Mouse (Mus musculus): ENCODE results near the gene Lemd1. TPM values are rescaled to one million over a fixed set of nuclear protein-coding genes. Genes with fewer than 3 reads are reported as not detected.

The Lemd1 gene
- total and polyA plus RNA-seq, 3 experiments: not detected

DNA sequence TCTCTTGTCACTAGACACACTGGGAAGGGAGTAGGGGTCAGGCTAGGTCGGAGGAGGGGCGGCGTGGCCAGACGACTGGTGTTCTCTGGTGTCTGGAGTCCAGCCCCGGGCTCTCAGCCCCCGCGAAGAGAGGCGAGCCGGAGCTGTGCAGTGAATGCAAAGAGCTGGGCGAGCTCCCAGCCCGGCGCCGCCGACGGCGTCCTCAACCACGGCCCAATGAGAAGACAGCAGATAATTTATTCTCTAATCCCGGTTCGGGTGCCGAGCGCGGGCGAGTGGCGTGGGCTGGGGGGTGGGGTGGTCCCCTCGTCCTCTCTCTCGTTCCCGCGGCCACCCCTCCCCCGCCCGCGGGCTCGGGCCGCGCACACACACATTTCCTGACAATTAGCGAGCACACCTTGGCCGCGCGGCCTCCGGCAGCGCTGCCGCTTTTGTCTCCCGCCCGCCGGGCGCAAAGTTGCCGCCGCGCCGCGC lies 1.2 kb upstream of the Lemd1 start:
- Histone ChIP-seq H3K4me3 (peak overlapping the region; percentile 33), H3K36me3 (ENCODE audit: control insufficient read depth, insufficient read depth, low read length) (no peaks in the 10 kb centered on the region), H3K27me3 (ENCODE audit: control insufficient read depth, insufficient read depth, low read length) (peaks cover 25% of the 10 kb centered on the region), H3K4me1 (ENCODE audit: control insufficient read depth, insufficient read depth, low read length) (no peaks in the 10 kb centered on the region), H3K9ac (ENCODE audit: low read depth, low read length) (no peak overlapping the region), H3K79me2 (replicated peaks; ENCODE audit: control insufficient read depth, insufficient read depth, low read length) (no peaks in the 10 kb centered on the region), H3K27ac (no peak overlapping the region)
- TF ChIP-seq POLR2A (IDR thresholded peaks at IDR 0.05; ENCODE audit: insufficient read depth, low read depth, low read length): no peak
- 1% methylated on average over 40 of the region's 50 CpGs for WGBS
- DNase-seq: no peak
- intact Hi-C loops (cut with DNase I): no loop called here

DNA sequence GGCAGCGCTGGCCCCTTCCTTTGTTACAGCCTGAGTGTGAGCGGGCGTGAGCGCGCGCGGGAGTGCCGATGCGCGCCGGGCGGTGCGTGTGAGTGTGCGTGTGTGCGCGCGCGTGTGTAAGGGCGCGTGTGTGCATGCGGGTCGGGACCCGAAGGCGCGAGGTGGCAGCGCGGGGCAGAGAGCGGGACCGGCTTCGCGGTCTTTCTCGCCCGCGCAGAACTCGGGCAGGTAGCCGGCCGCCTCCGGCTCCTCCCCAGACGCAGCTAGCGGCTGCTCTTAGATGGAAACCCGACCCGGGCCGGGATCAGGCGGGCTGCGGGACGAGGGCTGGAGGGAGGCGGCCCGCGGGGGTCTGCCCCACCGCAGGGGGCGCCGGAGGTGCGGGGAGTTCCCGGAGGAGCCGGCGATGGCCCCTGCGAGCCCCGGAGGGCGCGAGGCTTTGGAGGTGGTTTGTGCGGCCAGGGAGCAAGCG lies 574 bp upstream of the Lemd1 start:
- H3K79me2 ChIP-seq (replicated peaks; ENCODE audit: control insufficient read depth, insufficient read depth, low read length): no peaks in the 10 kb centered on the region
- peak overlapping the region; percentile 41 for H3K4me3 ChIP-seq
- no peaks in the 10 kb centered on the region for H3K4me1 ChIP-seq (ENCODE audit: control insufficient read depth, insufficient read depth, low read length)
- no peaks in the 10 kb centered on the region for H3K36me3 ChIP-seq (ENCODE audit: control insufficient read depth, insufficient read depth, low read length)
- peaks cover 25% of the 10 kb centered on the region for H3K27me3 ChIP-seq (ENCODE audit: control insufficient read depth, insufficient read depth, low read length)
- WGBS: under 1% methylated on average over 60 of the region's 62 CpGs
- no peak overlapping the region for H3K9ac ChIP-seq (ENCODE audit: low read depth, low read length)
- H3K27ac ChIP-seq: no peak overlapping the region
- intact Hi-C loops (cut with DNase I): no loop called here
- TF ChIP-seq CTCF (IDR thresholded peaks at IDR 0.05) (no peak), POLR2A (IDR thresholded peaks at IDR 0.05; ENCODE audit: insufficient read depth, low read depth, low read length) (no peak), EP300 (IDR thresholded peaks at IDR 0.05; ENCODE audit: insufficient read depth, low read depth, low read length) (no peak)
- no peak for DNase-seq

DNA sequence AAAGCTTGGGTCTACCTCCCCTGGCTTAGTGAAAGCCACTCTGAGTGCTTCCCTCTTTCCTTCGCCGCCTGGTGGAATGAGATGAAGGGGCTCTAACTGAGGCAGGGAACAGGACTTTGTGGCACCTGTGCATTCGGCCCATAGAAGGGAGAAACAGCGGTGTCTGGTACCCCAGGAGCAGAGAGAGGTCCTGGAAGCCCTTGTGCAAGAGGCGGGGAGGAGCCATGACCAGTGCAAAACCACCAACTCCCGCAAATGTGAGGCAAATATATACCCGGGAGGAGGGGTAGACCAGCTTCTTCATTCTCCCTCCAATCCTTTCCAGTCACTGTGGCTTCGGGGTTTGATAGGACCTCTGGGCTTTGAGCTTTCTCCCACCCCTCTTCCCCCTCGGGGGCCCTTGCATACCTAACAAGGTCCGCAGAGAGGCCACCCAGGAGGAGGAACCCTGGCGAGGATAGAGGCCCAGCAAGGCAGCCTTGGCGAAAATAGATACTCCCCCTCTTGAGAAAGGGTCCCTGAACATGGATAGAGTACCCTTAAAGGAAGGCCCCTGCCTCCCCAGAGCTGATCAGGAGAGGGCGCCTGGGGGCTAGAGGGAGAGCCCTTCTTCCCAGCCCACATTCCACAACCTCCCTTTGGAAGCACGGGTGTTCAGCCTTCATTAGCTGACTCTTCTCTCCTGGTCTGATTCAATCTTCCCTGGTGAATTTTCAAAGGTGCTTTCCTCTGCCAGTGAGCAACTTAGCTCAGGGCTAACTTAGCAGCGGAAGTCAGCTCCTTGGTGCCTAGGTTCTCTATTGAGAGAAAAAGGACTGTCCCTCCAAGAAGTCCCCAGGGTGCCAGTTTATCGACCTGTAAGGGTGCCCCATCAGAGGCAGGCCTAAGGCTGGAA lies 802 bp downstream of the Lemd1 start:
- H3K4me3 ChIP-seq: no peak overlapping the region
- 19% methylated on average over 16 of the region's 16 CpGs for WGBS

GRCm38 (mm10) chr1:132193806-132194205 lies 2.6 kb downstream of the Lemd1 start:
- intact Hi-C loops (cut with DNase I): no loop called here

More for the DNA sequence above, 802 bp downstream of the Lemd1 start:
- no peaks in the 10 kb centered on the region for H3K4me1 ChIP-seq (ENCODE audit: control insufficient read depth, insufficient read depth, low read length)
- intact Hi-C loops (cut with DNase I): no loop called here
- no peak overlapping the region for H3K9ac ChIP-seq (ENCODE audit: low read depth, low read length)
- DNase-seq: no peak
- TF ChIP-seq EP300 (IDR thresholded peaks at IDR 0.05; ENCODE audit: insufficient read depth, low read depth, low read length) (no peak), POLR2A (IDR thresholded peaks at IDR 0.05; ENCODE audit: insufficient read depth, low read depth, low read length) (no peak), CTCF (IDR thresholded peaks at IDR 0.05) (no peak)
- peaks cover 25% of the 10 kb centered on the region for H3K27me3 ChIP-seq (ENCODE audit: control insufficient read depth, insufficient read depth, low read length)
- H3K27ac ChIP-seq: no peak overlapping the region
- H3K79me2 ChIP-seq (replicated peaks; ENCODE audit: control insufficient read depth, insufficient read depth, low read length): no peaks in the 10 kb centered on the region
- no peaks in the 10 kb centered on the region for H3K36me3 ChIP-seq (ENCODE audit: control insufficient read depth, insufficient read depth, low read length)

DNA sequence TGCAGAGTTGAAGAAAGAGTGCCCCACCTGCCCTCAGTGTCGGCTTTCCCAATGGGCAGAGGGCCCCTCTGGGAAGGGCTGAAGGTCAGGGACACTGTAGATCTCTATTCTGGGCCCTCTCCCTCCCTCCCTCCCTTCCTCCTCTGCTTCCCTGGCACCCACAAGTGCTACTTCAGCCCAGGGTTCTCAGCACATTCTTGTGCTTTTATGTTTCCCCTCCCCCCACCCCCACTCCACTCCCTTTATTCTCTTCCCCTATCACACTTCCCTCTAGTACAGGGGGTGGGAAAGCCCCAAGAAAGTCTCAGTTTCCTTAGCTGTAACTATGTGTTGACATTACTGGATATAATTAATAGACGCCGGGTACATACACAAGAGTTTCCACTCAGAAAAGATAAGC lies 3.4 kb downstream of the Lemd1 start:
- no peak for DNase-seq
- Histone ChIP-seq H3K27me3 (ENCODE audit: control insufficient read depth, insufficient read depth, low read length) (peaks cover 23% of the 10 kb centered on the region), H3K36me3 (ENCODE audit: control insufficient read depth, insufficient read depth, low read length) (no peaks in the 10 kb centered on the region), H3K27ac (no peak overlapping the region), H3K4me3 (no peak overlapping the region), H3K4me1 (ENCODE audit: control insufficient read depth, insufficient read depth, low read length) (no peaks in the 10 kb centered on the region), H3K9ac (ENCODE audit: low read depth, low read length) (no peak overlapping the region), H3K79me2 (replicated peaks; ENCODE audit: control insufficient read depth, insufficient read depth, low read length) (no peaks in the 10 kb centered on the region)
- TF ChIP-seq CTCF (IDR thresholded peaks at IDR 0.05) (no peak), POLR2A (IDR thresholded peaks at IDR 0.05; ENCODE audit: insufficient read depth, low read depth, low read length) (no peak), EP300 (IDR thresholded peaks at IDR 0.05; ENCODE audit: insufficient read depth, low read depth, low read length) (no peak)
- intact Hi-C loops (cut with DNase I): no loop called here
- WGBS: 51% methylated on average over 3 of the region's 3 CpGs

More at GRCm38 (mm10) chr1:132193806-132194205, 2.6 kb downstream of the Lemd1 start:
- TF ChIP-seq POLR2A (IDR thresholded peaks at IDR 0.05; ENCODE audit: insufficient read depth, low read depth, low read length) (no peak), CTCF (IDR thresholded peaks at IDR 0.05) (no peak), EP300 (IDR thresholded peaks at IDR 0.05; ENCODE audit: insufficient read depth, low read depth, low read length) (no peak)
- H3K4me3 ChIP-seq: no peak overlapping the region
- no peaks in the 10 kb centered on the region for H3K79me2 ChIP-seq (replicated peaks; ENCODE audit: control insufficient read depth, insufficient read depth, low read length)
- no peak overlapping the region for H3K9ac ChIP-seq (ENCODE audit: low read depth, low read length)
- 80% methylated on average over 3 of the region's 3 CpGs for WGBS
- H3K36me3 ChIP-seq (ENCODE audit: control insufficient read depth, insufficient read depth, low read length): no peaks in the 10 kb centered on the region
- no peak overlapping the region for H3K27ac ChIP-seq
- no peak for DNase-seq
- H3K4me1 ChIP-seq (ENCODE audit: control insufficient read depth, insufficient read depth, low read length): no peaks in the 10 kb centered on the region
- H3K27me3 ChIP-seq (ENCODE audit: control insufficient read depth, insufficient read depth, low read length): peaks cover 23% of the 10 kb centered on the region

- WGBS: 88% methylated on average over 9 of the region's 9 CpGs
- H3K27ac ChIP-seq: no peak overlapping the region
Observed at GRCm38 (mm10) chr1:132195100-132195499, 3.9 kb downstream of the Lemd1 start.

More at GRCm38 (mm10) chr1:132195100-132195499, 3.9 kb downstream of the Lemd1 start:
- Histone ChIP-seq H3K4me3 (no peak overlapping the region), H3K36me3 (ENCODE audit: control insufficient read depth, insufficient read depth, low read length) (no peaks in the 10 kb centered on the region), H3K79me2 (replicated peaks; ENCODE audit: control insufficient read depth, insufficient read depth, low read length) (no peaks in the 10 kb centered on the region), H3K9ac (ENCODE audit: low read depth, low read length) (no peak overlapping the region), H3K4me1 (ENCODE audit: control insufficient read depth, insufficient read depth, low read length) (no peaks in the 10 kb centered on the region), H3K27me3 (ENCODE audit: control insufficient read depth, insufficient read depth, low read length) (peaks cover 23% of the 10 kb centered on the region)
- TF ChIP-seq EP300 (IDR thresholded peaks at IDR 0.05; ENCODE audit: insufficient read depth, low read depth, low read length) (no peak), POLR2A (IDR thresholded peaks at IDR 0.05; ENCODE audit: insufficient read depth, low read depth, low read length) (no peak), CTCF (IDR thresholded peaks at IDR 0.05) (no peak)
- DNase-seq: no peak
- intact Hi-C loops (cut with DNase I): no loop called here
